Mouse (Mus musculus) effector memory CD4-positive, alpha-beta T cell, adult 7 months (primary cell): ENCODE data around the gene Uchl3. TPM values are rescaled to one million over a fixed set of nuclear protein-coding genes. Genes with fewer than 3 reads are reported as not detected.

Experiments used
- polyA plus RNA-seq: library from polyadenylated mRNA; unstranded; fragments of 100-300 nt; shearing (Covaris generic); gene quantifications from one replicate; pipeline ENCODE4 v1.2.1, GENCODE M21; 2017

Uchl3 gene
- 67.7 TPM for polyA plus RNA-seq

DNA sequence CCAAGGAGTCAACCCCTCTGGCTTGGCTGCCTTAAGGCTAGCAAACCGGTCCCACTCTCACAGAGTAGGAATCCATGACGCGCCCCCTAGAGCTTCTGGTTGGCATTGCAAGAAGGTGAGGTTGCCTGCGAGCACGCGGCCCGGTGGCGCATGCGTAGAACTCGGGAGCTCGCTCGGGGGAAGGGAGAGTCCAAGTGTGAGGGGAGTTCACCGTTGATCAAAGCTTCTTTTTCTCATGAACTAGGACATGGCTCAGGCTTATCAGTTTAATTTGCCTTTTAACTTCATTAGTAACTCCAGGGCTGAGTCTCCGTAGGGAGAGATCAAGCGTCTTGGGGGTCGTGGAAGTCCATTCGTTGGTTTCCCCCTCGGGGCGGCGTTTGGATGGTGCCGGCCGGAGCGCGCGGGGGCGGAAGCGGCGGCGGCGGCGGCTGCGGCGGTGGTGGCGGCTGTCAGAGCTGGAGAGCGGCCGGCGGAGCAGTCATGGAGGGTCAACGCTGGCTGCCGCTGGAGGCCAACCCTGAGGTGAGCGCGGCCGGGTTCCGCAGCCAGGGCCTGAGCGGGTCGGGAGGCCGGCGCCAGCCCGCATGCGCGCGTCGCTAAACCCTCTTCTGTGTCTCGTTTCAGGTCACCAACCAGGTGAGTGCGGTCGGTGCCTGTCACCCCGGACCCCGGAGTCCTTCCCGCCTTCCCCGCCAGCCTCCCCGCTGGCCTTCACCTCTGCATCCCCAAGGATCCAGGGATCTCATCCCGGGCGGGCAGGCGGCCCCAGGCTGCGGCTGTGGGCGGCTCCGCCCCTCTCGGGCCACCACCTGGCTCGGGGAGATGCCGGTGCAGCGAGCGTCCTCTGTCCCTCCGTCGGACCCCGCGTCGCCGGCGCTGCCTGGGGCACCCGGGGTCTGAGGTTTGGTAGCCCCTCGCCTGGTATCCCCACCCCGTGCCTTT, at the start of gene Uchl3:
Uchl3 (plus strand) TSS at position 387 of the 945 bp plus-strand sequence.

DNA sequence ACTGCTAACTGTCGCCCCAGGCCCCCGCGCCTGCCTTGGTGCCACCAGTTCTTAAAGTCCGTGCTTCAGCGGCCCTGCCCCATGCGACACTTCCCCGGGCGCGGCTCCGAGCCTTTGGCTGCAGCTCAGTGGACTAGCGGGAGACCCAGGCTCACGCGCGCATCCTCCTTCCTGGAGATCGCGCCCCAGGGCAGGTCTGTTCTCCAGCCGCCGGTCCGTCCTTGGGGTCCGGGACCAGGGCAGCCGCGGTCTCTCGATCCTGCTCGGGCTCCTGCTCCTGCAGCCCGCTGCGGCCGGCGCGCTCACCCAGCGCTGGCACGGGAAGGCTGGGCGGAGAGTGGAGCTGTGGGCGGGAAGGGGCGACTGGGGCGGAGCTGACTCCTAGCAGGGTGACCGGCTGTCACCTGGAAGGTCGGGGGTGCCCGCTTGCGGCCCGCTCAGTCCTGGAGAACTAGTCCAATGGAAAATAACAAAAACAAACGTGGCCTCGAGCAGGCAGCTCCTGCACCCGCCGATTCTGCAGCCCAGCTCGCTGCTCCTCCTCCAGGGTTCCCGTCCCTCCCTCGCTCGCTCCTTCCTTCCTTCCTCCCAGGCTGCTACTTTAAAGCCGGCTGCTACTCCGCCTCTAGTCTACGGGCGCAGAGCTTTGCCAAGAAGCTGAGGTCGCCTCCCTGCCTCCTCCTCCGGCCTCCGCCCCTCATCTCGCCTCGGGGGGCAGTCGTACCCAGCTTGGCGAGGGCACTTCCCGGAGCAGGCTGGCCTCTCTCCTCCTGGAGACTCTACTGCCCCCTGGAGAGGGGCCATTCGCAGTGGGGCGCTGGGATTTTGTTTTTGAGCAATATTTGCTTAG, 45.0 kb upstream of the Uchl3 start, which contains the start of gene Tbc1d4:
Tbc1d4 (minus strand) TSS at position 673 of the 850 bp plus-strand sequence.

DNA sequence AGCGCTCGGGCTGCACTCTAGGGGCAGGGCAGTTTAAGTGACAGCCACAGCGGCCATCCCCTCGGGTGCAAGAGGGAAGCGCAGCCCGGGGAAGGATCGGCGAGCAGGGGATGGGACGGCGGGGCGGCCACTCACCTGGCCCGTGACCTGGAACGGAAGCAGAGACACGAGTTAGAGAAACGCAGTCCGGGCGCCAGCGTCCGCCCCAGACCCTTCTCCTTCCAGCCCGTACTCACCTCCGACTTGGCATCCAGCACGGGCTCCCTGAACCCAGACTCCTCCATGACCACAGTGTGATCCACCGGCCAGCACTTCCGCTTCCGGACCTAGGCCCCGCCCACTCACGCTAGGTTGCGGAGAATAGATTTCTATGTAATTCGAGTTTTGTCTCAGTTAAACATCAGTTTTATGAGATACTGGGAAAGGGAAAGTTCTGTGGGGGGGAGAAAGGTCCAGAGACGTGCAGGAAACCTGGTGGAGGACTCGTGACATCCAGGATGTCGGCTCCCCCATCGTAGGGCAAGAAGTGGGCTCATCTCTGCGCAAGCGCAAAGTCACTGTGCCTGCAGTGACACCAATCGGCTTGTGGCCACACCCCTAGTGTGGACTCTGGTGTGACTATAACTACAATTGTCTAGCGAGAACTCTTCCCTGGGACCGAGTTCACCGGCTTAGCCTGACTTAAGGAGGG, 13.5 kb upstream of the Uchl3 start, which contains the start of gene Commd6:
Commd6 (minus strand) TSS at position 534 of the 691 bp plus-strand sequence.

DNA sequence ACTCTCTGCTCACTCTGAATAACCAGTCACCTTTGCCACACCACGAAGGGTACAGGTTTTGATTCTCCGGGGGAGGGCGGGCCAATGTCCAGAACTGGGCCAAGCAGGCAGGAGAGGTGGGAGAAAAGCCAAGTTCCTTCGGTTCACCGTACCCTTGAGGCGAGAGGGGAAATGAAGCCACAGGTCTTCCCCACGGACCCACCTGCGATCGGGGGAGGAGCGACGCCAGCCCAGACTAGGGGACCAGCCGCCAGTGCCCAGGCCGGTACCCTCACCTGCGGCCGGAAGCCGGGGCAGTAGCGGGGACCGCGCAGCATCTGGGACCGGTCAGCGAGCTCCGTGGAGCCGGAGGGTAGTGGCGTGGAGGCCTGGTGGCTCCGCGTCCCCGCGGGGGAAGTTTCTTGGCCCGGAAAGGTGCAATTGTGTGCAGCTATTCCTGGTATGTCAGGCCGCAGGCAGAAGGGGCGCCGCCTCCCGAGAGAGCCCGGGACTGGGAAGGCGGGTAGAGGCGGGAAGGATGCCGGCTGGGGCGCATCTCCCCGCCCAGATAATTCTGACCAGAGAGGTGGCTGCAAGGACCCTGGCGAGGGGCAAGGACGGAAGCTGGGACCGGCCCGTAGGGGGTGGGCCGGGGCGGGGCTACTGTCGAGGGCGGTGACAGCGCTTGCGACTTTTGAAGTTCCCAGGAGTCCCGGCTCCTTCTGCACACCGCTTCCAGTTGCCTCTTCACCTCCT, 75.6 kb downstream of the Uchl3 start, which contains the start of the genes Gm9922 and Lmo7:
Gm9922 (minus strand) TSS at position 578 of the 735 bp plus-strand sequence.
Lmo7 (plus strand) TSS at position 721 of the 735 bp plus-strand sequence.

Other genes with a start within 250 kb of the Uchl3 start
- 77.9 TPM for gene Tbc1d4, start 44.8 kb upstream of the Uchl3 start, polyA plus RNA-seq
- 37.3 TPM for gene Commd6, start 13.3 kb upstream of the Uchl3 start, polyA plus RNA-seq
- gene Gm9922, start 75.8 kb downstream of the Uchl3 start, polyA plus RNA-seq, result not detected
- gene Lmo7, start 76.0 kb downstream of the Uchl3 start, polyA plus RNA-seq, result 0.51 TPM